Mouse (Mus musculus): ENCODE measurements at regions not wholly inside any gene's neighbourhood (a gene's known extent, or its start where the extent isn't known, plus 50 kb on each side); places are given as distances from the start of the nearest gene placed in this dataset.

DNA sequence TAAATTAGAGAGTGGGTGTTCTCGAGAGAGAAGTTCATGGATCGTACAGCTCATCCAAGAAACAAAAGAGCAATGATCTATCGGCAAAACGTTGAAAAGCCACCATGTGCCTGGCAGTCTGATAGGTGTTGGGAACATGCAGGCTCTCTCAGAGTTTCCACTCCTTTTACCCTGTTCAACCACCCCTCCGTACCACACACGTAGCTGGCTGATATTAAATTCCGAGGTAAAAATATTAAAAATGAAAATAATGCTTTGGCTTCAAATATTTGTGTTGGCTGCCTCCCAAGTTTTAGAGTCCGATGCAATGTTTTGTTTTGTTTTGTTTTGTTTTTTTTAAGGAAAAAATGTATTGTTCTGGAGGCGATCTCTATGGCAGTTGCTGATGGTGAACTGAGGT lies 418.0 kb upstream of the Id4 start:
- TF ChIP-seq CTCF (IDR thresholded peaks at IDR 0.05; ENCODE audit: control insufficient read depth, insufficient read depth, insufficient read length), result no peak
- TF ChIP-seq USF1 (IDR thresholded peaks at IDR 0.05; ENCODE audit: low read depth), result no peak
- TF ChIP-seq MYOG (IDR thresholded peaks at IDR 0.05; ENCODE audit: control insufficient read depth, extremely low read depth, insufficient read length), result no peak
- no peak for TF ChIP-seq MAX (IDR thresholded peaks at IDR 0.05)
- TF ChIP-seq MYOD1 (IDR thresholded peaks at IDR 0.05; ENCODE audit: control insufficient read depth, insufficient read length, low read depth), result no peak
- no peak for TF ChIP-seq FOSL1 (IDR thresholded peaks at IDR 0.05; ENCODE audit: insufficient read depth, low read length, poor library complexity, severe bottlenecking)

All from C2C12 (cell line).